Mouse (Mus musculus) liver, postnatal 0 days (tissue): ENCODE data around the gene Cux1.

Source experiments
- CTCF ChIP-seq: sonication (generic); IDR thresholded peaks from 2 replicates; pipeline ENCODE4 v1.5.1; 2016; ENCODE audit warnings: antibody characterized with exemption, low read depth
- EP300 ChIP-seq: IDR thresholded peaks from 2 replicates; pipeline ENCODE4 v1.6.1; 2016; ENCODE audit warnings: antibody characterized with exemption, low read depth, mild to moderate bottlenecking

GRCm38 (mm10) chr5:136355583-136356126, 211.6 kb downstream of the Cux1 start:
- TF ChIP-seq CTCF (no peak), EP300 (no peak)
